Mouse (Mus musculus) layer of hippocampus, postnatal 10 days (tissue): ENCODE data around the gene Kcnma1. TPM values are rescaled to one million over a fixed set of nuclear protein-coding genes. Genes with fewer than 3 reads are reported as not detected.

ENCODE experiments used
- DNase-seq, 2 experiments: peaks; one replicate each; pipeline ENCODE4 v3.0.0; 2021; ENCODE audit warnings: low spot score in 2 of 2
- total RNA-seq, 2 experiments: library from RNA; stranded (reverse); gene quantifications; 2 replicates each; pipeline ENCODE4 v1.2.3; 2021

Kcnma1 gene
- total RNA-seq, 2 experiments from 2014 or later = 119 to 120 TPM

DNA sequence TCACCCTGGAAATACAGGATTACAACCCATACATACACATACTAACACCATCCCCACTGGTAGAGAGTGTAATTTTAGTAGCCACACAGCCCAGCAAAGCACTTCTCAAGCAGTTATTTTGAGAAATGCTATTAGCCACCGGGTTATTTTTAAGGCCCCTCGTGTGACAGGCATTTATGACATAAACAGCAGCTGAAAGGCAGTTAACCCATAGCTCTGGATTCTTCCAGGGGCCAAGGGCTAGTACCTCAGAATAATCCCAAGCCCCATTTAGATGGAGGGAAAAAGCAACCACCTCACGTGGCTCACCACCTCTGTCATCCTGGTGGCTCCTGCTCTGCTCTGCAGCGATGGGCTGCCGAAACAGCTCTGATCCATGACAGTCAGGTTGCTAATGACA is 136.7 kb downstream of the Kcnma1 start:
- DNase-seq = no peak

DNA sequence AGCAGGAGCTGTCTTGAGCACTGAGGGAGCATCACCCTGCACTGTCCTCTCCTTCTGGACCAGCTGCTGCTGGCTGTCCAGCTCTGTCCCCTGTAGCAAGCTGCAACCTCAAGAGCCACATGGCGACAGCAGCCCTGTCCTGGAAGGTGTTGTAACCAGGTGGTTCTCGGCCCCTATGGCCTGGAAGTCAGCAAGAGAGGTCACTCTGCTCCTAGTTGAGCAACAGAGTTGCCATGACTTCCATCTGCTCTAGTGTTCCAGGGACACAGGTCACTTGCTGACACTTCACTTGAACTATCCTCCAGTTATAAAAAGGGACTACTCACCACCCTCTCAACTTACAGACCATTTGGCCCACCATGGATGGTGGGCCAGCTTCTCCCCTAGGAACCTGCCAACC is 139.7 kb downstream of the Kcnma1 start:
- DNase-seq = no peak

DNA sequence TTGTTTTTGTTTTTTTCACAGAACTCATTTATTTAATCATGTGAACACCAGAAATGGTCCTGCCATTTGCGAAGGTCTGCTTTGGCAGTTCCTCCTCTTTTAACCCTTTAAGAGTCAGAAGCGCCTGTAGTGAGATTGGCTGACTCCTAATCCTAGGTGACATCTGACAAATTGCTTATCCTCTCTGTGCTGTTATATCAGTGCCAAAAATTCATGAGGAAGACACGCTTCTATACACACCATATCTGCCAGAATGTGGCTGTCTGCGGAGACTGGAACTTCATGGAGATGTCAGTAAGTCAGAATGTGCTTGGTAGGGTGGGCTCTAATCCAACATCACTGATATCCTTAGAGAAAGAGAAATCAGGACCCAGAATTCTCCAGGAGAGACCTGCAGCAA is 157.3 kb downstream of the Kcnma1 start:
- no peak for DNase-seq

DNA sequence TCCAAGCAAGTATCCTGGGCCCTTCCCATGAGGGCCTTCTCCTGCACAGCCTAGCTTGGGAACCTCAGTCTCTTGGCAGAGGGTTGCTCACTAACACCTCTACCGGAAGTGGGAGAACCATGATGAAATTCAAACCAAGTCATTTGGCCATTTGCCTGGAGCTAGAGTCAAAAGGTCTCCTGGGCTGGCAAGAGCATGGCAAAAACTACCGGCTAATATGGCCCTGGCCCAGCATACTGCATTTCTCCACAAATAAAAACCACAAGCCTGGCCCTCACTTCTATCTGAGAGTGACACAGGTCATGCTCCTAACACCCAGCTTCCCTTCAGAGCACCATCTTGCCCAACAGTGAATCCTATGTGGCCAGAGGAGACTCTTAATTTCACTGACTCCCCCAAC is 159.3 kb downstream of the Kcnma1 start:
- no peak for DNase-seq

DNA sequence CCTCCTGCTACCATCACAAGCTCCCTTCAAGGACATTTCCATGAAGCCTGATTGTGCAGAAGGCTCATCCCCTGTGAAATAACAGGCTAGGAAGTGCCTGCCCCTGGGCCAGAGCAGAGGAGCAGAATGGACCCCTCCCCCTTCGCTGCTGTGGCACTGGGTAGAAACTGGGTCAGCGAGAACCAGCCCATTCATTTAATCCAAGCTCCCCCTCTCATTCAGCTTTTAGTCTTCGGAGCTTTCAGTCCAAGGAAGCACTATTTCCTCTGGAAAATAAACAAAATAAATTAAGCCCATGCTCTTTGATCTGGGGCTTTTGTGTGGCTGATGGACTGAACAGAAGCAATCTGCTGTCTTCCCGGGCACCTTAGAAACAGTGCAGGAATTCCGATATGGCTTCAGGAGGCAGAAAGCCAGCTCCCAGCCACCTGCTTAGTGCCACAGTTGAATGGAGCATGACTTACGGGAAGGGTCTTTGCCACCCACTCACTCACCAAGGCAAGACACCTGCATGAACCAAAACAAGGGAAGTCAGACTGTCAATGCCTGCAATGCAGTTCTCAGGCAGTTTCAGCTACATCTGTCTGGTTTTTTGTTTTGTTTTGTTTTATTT is 165.7 kb downstream of the Kcnma1 start:
- peak; percentile 37 to 55 for DNase-seq

DNA sequence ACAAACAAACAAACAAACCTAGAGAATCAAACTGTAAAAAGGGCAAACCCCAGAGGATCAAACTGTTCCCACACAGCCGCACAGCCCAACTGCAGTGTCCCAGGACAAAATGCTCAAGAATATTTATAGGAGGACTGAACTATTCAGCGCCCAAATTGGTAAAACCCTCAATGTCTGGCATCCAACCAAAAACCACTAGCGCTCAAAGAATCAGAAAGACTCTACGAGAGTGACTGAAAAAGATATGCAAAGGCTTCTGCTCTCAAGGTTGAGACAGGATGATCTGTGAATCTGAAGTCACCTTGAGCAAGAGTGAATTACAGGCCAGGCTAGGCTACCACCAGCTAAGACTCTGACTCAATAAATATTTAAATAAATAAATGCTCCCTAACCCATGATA is 167.6 kb downstream of the Kcnma1 start:
- no peak for DNase-seq

DNA sequence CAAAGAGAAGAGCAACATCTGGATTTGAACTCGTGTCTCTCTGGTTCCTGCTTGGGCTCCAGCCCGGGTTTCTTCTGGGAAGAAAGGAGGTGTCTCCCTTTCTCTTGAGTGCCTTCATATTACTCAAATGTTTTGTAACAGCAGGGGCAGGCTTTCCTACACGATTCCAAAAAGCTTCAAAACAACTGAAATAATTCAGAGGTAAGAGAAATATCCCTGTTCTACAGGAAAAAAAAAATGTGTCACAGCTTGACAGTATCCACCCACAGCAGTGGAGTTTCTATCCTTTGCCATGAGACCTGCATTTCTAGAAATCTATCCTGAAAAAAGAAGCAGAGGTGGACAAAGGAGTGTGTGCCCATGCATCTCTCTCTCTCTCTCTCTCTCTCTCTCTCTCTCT is 172.3 kb downstream of the Kcnma1 start:
- DNase-seq = no peak

DNA sequence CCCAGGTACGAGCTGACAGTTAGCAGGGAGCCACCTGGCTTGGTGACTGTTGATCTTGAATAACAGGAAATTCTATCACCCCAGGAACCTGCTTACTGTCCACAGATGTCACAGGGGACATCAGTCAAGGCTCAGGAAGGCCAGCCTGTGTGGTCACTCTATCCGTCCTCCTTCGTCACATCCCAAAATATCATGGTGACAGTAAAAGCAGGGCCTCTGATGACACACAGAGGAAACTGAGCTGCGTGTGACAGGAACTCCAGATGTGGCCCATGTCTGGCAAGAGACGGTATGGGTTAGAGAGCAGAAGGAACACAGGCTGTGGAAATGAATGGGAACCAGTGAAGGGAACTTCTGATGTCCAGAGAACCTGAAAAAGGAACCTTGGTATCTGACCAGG is 174.7 kb downstream of the Kcnma1 start:
- DNase-seq = no peak

DNA sequence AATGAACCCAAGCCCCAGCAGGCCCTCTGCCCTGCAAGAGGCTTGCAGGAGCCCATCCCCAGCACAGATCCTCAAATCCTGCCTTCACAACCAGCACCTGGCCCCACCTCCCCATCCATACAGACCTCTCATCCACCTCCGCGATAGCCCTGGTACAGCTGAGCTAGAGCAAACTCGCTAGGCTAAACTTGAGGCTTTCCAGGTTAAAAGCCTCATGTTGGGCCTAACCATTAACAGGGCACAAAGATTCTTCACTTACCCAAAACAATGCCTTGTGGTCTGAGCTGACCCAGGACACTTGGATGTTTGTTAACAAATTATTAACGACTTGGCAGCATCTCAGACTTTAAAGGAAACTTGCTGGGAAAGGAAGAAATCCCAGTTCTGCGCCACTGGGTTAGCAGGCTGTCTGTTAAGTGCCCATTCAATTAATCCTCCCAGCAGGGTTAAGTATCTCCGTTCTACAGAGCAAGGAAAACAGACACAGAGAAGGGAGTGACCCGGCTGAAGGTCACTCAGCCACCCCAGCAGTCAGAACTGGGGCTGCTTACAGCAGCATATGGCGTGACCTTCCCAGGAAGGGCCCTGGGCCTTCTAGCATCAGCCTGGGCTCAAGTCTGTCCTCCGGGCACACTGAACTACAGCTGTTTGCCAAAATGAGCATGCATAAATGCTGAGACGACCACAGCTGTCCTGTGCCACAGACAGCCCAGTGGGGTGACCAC is 178.7 kb downstream of the Kcnma1 start:
- DNase-seq = no peak

DNA sequence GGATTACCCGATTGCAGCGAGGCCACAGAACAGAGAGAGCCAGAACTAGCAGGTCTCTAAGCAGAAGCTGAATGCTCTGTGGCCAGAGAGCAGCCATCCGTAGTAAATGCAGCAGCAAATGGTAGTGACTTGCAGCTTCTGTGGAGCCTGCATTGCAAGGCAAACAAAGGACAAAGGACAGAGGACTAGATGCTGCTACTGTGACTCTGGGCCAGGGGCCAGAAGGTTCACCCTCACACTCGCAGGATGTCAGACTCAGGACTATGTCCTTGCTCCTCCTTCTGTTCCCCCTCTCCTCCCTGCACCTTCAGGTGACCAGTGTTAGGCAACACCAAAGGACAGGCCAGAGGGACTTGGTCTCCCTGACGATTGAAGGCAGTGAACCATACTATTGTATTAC is 183.0 kb downstream of the Kcnma1 start:
- DNase-seq = no peak

DNA sequence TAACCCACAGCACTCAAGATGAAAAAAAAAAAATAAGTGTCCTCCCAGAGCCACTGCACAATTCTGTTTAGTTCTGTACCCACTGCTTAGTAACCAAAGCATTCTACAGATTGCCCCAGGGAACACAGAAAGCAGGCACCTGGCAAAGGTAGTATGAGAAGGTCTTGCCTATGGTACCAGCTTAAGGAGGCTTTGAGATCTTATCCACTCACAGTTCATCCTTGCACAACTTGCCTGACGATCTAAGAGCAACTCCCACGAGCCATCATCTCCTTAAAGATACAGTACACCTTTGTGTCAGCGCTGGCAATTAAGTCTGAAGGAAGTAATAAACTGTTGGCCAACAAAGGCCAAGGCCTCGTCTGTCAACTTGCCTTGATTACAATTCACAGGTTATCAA is 184.0 kb downstream of the Kcnma1 start:
- no peak for DNase-seq

DNA sequence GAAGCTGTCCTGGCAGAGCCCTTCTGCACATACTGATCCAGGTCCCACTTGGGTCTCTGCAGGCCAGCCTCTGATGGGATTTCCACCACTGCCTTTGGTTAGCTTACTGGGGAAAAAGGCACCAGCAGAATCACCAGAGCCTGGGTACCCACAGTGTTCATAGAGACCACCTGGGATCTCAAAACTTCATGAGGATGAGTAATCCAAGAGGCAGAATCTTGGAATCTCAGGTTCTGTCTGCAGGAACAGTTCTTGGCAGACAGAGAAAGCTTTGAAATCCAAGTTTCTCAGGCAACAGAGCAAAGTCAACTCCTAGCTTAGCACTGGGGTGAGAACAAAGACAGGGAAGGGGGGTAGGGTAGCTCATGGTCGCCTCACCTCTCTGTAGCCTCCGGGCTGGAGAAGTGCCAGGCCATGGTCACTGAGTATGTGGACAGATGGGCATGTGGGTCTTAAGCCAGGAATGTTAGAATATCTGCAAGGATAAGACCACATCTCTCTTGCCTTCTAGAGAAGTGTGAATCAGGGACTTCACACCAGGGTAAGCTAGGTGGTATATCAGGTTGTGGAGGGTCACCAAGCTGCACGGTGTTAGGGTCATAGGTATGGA is 185.5 kb downstream of the Kcnma1 start:
- DNase-seq = no peak

DNA sequence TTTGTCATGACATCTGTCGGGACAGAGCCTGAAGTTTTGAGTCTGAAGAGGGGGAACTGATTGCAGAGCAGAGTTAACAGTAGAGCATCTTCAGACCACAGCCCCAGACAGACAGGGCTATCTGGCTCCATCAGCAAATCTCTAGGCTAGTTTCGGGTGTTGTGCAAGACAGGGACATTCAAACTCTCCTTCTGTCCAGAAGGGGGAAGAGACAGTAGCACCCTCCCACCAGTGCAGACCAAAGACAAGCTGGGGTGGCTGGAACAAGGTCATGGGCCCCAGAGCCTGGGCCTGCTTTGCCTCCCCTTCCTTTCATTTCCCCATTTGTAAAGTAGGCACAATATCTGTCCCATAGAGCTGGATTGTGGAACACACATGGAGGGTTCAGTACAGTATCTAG is 189.4 kb downstream of the Kcnma1 start:
- DNase-seq = no peak

DNA sequence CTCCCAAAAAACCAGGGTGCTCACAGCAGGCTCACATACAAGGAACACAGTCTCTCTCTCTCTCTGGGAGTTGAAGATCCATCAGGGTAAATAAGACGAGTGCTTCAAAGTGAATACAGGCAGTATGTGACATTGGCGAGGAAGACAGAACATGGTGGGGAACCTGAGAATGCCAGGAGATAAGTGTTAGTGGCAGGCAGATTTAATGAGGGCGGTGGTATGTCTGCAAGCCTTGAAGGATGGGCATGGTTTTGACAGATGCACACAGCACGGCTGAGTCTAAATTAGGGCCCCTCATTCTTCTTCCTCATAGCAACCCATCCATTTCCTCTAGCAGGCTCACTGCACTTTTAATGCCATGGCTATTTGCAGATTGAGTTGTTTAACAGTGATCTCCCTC is 190.0 kb downstream of the Kcnma1 start:
- DNase-seq = no peak

DNA sequence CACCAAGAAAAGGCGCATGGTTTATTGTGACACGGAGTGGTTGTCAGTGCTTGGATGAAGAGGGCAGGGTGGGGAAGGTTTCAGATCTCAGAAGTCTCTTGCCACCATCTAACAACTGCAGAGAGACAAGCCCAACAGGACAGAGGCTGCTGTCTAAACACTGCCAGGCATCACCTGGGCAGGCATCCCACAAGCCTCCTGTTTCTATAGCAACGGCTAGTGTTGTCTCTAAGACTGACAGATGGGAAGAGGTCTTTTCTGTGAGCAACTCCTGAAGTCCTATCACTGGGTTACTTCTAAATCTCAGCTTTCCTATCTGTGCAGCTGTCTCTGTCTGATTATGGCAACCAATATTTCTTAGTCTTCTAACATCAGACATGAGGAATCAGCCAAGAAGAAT is 196.7 kb downstream of the Kcnma1 start:
- DNase-seq = no peak

DNA sequence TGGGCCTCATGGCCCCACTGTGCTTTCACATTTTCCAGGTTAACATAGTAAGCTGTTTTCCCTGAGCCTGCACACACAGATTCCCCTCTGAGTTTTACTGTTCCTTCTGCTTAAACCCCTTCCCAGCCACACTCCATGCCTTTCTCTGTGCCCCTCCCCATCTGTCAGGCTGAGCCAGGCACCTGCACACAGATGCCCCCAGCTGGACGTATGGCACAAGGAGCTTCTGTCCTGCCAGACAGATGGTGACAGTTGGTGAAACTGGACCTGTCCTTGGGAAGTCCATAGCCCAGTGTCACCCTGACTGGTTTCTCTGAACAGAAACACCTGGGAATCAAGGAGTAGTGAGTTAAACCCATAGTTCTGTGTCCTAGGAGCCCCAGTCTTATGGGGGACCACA is 204.2 kb downstream of the Kcnma1 start:
- no peak for DNase-seq

DNA sequence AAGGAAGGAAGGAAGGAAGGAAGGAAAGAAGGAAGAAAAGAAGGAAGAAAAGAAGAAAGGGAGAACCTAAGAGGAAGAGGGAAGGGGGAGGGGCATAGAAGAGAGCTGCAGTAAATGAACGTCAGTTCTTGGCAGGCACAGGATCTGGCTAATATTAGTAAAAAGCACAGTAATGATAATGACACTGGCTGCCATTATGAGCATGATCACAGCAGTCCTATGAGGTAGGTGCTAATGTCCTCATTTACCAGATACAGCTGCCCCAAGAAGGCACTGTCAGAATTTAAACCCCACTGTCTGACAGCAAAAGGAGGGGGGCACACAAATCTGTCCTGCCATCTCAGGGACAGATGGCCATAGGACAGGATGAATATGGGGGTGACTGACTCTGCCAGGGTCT is 205.2 kb downstream of the Kcnma1 start:
- no peak for DNase-seq

DNA sequence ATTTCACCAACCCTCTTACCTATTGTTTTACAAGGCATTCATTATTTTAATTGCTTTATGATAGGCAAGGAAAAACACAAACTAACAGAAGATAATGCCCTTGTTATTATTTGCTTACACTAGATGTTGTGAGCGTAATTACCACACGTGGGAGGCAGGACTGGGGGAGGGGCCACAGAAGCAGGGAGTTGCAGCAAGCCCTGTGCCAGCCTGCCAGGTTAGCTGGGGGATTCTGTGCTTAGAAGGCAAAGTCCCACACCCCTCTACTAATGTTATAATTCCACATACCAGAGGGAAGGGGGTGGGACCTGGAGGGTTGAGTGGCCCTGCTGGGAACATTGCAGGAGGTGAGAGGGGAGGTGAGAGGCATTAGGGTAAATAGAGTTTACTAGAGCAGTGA is 207.9 kb downstream of the Kcnma1 start:
- no peak for DNase-seq

DNA sequence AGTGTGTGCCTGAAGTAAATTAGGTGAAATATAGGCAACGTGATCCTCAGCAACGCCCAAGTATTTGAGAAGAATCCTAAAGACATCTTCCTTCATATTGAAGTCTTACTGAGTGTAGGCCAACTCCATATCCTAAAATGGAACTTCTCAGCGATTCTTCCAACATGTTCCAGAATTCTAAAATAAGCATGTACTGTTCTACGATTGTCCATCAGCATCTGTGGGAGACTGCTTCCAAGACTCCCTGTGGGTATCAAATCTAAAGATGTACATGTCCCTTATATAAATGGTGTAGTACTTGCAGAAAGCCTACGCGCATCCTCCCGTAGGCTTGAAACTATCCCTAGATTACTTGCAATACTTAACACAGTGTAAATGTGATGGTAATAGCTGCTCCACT is 217.4 kb downstream of the Kcnma1 start:
- no peak for DNase-seq

DNA sequence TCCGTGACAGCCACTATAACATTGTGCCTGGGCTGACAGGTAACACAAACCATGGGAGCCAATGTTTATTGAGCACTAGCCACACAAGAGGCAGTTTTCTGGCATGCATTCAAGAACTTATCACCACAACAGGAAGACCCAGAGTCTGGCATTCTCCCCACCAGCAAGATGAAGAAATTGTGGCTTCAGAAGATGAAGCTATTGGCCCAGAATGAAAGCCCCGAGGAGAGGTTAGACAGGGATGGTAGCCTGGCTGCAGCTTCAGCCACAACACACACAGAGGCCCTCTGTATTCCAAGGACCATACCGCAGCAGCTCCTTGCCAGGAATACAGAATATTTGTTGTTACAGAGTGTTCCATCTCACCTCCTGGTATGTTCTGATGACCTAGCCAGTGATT is 221.6 kb downstream of the Kcnma1 start:
- DNase-seq = no peak

DNA sequence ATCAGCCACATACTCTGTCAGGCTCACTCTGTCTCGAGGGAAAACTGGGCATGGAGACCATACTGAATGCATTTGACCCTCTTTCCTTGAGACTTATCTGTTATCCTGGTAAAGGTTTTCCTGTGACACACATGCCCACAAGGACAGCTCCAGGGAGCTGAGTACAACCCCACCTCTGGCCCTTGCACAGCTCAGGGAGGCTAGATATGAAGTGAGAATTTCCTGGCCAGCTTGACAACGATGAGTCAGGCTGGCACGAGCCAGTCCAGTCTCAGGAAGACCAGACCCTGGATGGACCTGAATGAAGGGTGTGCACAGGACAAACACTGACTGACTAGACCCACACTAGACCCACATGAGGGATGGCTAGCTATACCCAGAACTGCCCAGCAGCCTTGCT is 222.2 kb downstream of the Kcnma1 start:
- no peak for DNase-seq

DNA sequence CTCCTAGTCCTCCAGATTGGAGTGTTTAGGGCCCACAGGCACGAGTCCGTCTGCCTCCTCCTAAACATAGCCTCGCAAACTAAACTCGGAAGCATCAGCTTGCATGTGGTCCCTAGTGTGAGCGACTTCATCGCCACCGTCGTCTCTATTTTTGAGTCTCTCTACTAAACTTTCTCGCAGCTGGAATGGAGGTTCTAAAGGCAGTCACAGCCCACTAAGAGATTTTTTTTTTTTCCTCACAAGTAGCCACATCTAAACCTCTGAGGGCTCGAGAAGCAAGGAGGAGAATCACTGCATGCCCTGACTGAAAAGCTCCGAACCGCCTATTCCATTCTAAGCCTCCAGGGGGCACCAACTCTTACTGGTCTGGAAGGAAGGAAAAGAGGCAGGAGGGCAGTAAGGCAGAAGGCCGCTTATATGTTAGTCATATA is 223.0 kb downstream of the Kcnma1 start:
- peak; percentile 83 to 84 for DNase-seq

DNA sequence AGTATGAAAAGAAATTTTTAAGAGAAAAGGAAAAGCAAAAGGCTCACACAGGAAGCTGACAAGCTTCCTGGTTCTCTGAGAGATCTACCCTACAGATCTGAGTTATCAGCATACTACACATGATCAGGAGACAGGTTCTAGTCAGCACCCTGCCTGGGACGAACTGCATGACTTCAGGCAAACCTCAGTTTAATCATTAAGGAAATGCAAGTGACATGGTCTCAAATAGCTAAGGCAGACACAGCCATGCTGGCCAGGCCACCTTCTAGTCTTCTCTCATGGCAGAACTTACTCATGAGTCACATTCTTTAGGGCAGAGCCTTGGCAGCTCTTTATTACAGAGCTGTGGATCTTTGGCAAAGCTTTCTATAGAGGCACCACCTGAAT is 227.6 kb downstream of the Kcnma1 start:
- no peak for DNase-seq
